Mouse (Mus musculus) natural killer cell, adult 2 months (primary cell): ENCODE measurements at regions not wholly inside any gene's neighbourhood (a gene's known extent, or its start where the extent isn't known, plus 50 kb on each side); places are given as distances from the start of the nearest gene placed in this dataset.
"Not testable (repeated sequence)": the region's sequence is repeated elsewhere in the genome, so short reads cannot be mapped to it uniquely, and the experiment has no call there.

Experiments used
- DNase-seq, 2 experiments: peaks; one replicate each; pipeline ENCODE4 v3.0.0; 2022; ENCODE audit warnings: low spot score in 2 of 2

- no peak for DNase-seq
Observed at GRCm38 (mm10) chr3:109224526-109224925, 101.6 kb downstream of the Slc25a24 start.

DNA sequence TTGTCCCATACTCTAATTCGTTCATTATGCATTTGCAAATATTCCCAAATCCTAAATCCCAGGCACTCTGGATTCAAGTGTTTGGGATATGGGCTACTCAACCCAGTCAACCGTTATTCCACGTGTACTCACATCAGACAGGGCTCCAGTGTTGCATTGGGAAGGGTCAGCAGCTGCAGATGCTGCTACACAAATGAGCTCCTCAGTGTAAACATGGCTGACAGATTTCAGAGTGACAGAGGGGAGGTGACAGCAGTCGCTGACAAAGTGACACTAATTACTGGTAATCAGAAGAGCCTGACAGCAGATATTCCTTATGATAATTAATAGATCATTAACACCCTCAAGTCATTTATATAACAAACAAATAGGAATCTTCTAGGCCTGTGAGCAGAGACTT, 106.2 kb upstream of the Vav3 start:
- no peak for DNase-seq

DNA sequence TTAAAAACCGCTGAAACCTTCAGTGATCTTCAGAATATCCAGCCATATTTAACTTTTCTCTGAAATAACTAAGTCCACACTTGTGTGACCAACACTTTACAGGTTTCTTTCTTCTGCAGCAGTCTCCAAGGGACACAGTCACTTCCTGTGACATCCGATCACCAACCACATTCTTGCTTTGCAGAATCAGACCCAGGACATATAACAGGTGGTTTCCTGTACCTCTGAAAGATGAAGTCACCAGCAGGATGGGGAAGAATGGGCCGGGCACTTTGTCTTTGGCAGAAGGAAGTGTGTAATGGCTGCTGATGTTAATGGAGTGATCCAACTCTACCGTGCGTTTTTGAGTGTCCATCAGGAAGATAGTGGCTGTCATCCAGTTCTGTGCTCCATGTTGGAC, 103.5 kb upstream of the Vav3 start:
- peak; percentile 23 to 55 for DNase-seq

GRCm38 (mm10) chr3:109243491-109243890, 97.0 kb upstream of the Vav3 start:
- DNase-seq = no peak

GRCm38 (mm10) chr3:109248801-109249200, 91.7 kb upstream of the Vav3 start:
- no peak for DNase-seq

- no peak for DNase-seq
Observed at GRCm38 (mm10) chr3:109249359-109249758, 91.1 kb upstream of the Vav3 start.

DNA sequence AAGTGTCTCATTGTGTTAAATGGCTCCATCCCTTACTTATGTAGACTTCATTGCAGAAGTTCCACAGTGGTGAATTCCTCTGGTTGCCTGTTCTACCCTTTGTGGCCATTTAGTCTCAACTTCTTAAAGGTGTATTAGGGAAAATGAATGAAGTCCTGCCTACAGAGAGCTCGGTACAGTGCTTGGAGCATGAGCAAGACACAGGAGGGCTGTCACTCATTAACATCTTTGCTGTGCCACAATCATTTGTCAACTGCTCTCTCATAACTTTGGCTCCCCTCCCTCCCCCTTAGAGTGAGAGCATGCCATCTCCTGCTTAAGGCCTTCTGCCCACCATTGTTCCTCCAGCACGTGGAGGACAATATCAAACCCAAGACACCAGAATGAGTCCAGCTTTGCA, 90.5 kb upstream of the Vav3 start:
- no peak for DNase-seq

DNA sequence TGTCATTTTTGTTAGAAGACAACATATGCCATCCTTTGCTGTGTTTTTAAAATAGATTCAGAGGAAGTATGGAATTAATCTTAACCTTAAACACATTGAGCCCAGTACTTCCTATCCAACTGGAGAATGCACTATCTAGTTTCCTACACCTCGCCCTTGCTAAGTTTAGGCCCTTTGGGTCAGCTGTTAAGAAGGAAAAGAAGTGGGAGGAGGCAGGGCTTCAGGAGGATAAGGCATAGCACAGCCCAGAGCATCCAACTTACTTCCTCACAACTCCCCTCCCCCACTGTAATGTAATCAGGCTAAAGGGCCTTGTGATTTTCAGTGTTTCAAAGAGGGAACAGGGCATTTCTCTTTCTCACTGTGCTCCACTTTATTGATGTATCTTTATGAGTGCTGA, 88.7 kb upstream of the Vav3 start:
- no peak for DNase-seq

- DNase-seq = no peak
Observed at GRCm38 (mm10) chr3:109254001-109254630, 86.3 kb upstream of the Vav3 start.

GRCm38 (mm10) chr3:109254957-109255356, 85.5 kb upstream of the Vav3 start:
- DNase-seq = no peak

DNA sequence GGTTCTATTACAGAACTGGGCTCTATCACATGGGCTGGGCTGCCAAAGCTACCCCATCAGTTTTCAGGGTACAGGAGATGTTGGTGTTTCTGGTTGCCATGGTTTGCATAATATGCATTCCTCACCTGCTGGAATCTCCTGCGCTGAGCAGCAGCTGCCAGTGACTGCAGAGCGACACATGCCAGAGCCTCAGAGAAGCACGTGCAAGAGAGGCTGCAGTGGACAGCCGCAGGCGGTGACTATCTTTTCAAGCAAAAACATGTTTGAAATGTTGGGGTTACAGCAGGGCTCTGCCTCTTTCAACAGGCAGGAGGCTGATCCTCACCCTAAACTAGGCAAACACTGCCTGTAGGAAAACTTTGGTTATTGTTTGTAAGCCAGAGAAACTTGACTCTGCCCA, 83.7 kb upstream of the Vav3 start:
- no peak for DNase-seq

- DNase-seq = not testable (repeated sequence)
Observed at GRCm38 (mm10) chr3:109266947-109267346, 73.5 kb upstream of the Vav3 start.

DNA sequence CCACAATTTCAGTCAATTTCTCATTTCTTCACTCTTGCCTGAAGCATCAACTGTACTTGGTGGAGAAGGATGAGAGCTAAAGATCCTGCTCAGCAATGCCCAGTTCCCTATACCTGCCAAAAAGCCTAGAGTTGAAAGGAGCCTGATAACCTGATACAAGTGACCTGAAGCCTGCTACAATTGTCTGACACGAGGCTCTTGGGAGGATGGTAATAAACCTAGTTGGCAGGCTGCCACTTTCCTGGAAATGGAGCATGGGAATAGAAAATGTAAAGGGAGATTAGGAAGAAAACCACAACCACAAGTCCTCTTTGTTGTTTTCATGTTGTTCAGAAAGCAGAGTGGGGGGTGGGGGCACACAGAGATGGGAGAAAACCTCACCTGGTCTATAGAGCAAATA, 69.7 kb upstream of the Vav3 start:
- no peak for DNase-seq

DNA sequence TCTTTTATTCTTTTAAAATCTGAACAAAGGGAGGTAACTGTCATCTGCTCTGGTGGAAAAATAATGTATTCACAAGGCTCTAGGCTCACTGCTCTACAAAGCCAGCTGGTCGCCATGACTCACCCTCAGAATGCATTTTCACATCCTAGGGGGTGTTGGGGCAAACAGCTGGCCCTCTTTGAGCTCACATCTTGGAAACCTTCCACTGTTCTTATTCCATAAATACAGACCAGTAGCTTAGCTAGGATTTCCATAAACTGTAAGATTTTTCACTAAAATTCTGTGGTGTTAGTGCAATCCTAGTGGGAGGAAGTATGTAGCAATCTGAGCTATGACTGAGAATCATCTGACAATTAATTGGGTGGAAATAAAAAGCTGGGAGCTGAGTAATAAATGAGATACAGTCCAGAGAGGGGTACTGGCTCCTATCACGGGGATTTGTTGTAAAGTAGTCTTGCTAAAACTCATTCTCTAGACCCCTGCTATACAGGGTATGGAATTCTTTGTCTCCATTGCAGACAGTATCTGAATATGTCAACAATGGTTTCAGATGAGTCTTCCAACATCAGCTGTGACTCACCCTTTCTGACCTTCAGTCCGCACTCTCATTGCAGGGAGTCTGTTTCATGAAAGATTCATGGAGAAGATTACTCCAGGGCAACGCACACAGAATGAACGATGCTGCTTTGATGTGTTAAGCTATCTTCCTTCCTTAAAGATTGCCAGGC, 67.2 kb upstream of the Vav3 start:
- no peak for DNase-seq

DNA sequence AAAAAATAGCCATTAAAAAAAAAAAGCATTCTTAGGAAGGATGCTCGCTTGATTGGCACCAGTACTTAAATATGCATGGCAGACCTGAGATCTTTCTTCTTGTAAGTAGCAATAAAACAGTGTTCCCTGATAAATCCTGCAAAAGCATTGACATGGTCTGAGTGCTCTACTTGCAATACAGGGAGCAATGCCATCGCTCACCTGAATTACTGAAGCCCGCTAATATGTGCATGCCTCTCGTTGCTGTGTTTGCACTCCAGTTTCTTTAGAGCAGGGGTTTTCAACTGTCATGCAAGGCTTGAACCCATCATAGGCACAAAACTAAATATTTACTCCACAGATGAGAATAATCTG, 66.7 kb upstream of the Vav3 start:
- DNase-seq = no peak

DNA sequence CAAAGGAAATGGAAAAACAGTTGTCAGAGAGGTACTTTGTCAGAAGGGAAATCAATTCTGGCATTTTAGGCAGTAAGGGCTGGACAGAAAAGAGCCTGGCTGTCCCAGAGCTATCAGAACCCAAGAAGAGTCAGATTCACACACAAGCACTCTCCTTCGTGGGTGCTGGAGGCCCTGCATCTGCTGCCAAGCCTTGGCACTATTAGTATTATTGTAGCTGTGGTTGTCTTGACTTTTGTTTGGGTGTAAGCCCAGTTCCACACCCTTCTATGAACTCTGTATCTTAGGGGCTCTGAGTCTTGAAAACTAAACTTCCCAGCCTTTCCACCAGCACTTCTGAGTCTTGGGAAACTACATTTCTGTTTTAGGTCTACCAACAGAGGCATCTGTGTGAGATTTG, 61.4 kb upstream of the Vav3 start:
- DNase-seq = no peak

DNA sequence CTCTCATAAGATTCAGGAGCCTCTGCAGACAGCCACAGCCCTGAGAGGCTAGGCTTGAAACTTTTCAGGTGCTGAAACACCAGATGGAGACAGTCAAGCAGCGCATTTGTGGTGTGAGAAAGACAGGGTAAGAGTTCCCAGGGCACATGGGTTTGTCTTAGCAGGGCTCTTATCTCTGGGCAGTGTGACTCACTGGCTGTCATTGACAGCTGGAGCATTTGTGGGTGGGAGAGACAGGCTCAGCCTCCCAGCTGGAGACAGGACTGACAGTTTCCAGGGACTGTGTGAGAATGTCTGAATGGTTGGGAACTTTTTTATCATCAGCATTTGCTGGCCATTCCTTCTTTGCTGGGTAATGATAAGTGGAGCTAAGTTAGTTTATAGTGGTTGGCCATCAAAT, 53.9 kb upstream of the Vav3 start:
- DNase-seq = no peak
